Mouse (Mus musculus) forebrain, embryonic 11.5 days (tissue): ENCODE data around the gene Jag2. TPM values are rescaled to one million over a fixed set of nuclear protein-coding genes. Genes with fewer than 3 reads are reported as not detected.
A peak's percentile ranks its signal among the peaks of the same experiment; 100 is the strongest.

ENCODE experiments used
- ATAC-seq: fragments of 200-750 bp; cut with Nextera tagmentation; replicated peaks from 2 replicates; pipeline ENCODE4 v1.8.0; 2017; ENCODE audit warnings: moderate TSS enrichment; ENCODE audit not compliant: low FRiP score
- DNase-seq: peaks from one replicate; pipeline ENCODE4 v3.0.0-alpha.2; 2017; ENCODE audit warnings: low spot score
- H3K27ac ChIP-seq: fragments of 300-500 bp; sonication (generic); 2 replicates; pipeline ENCODE4 v1.5.1; 2014; ENCODE audit warnings: low read depth, low read length
- H3K27me3 ChIP-seq: fragments of 300-500 bp; sonication (generic); 2 replicates; pipeline ENCODE4 v1.6.1; 2014; ENCODE audit warnings: mild to moderate bottlenecking, low read length, mixed read lengths; ENCODE audit not compliant: control insufficient read depth, insufficient read depth
- H3K36me3 ChIP-seq: fragments of 300-500 bp; sonication (generic); 2 replicates; pipeline ENCODE4 v1.6.1; 2014; ENCODE audit warnings: mild to moderate bottlenecking, low read length, moderate library complexity, mixed read lengths; ENCODE audit not compliant: control insufficient read depth, insufficient read depth
- H3K4me1 ChIP-seq: fragments of 300-500 bp; sonication (generic); replicated peaks from 2 replicates; pipeline ENCODE4 v1.6.1; 2014; ENCODE audit warnings: low read length, mixed read lengths; ENCODE audit not compliant: control insufficient read depth, insufficient read depth
- H3K4me2 ChIP-seq: fragments of 300-500 bp; sonication (generic); 2 replicates; pipeline ENCODE4 v1.6.1; 2014; ENCODE audit warnings: low read depth, mild to moderate bottlenecking, low read length, moderate library complexity, mixed read lengths; ENCODE audit not compliant: severe bottlenecking
- H3K4me3 ChIP-seq: fragments of 300-500 bp; sonication (generic); 2 replicates; pipeline ENCODE4 v1.5.1; 2014; ENCODE audit warnings: low read depth, low read length
- H3K9ac ChIP-seq: fragments of 300-500 bp; sonication (generic); 2 replicates; pipeline ENCODE4 v1.6.1; 2014; ENCODE audit warnings: low read length
- H3K9me3 ChIP-seq: fragments of 300-500 bp; sonication (generic); 2 replicates; pipeline ENCODE4 v1.6.1; 2016; ENCODE audit warnings: low read length, mixed read lengths; ENCODE audit not compliant: control insufficient read depth
- WGBS: fragments of 180-500 bp; shearing (Covaris S2); extraction: QIAGEN DNeasy Blood & Tissue Kit; methylation state at CpG from one replicate; pipeline ENCODE4 v1.1.7; 2014; 5-methylcytosine and 5-hydroxymethylcytosine counted together
- polyA plus RNA-seq: library from polyadenylated mRNA; unstranded; fragments of >200 nt; fragmentation: Nextera tagmentation; extraction: Ambion mirVana; gene quantifications from 2 replicates; pipeline ENCODE4 v1.2.1, GENCODE M21; 2014

Gene Jag2
- polyA plus RNA-seq, 1 experiment from 2014 or later: 3.2 TPM

- no peak overlapping the region for H3K9ac ChIP-seq
- no peak overlapping the region for H3K4me3 ChIP-seq
- H3K27me3 ChIP-seq: peaks cover 60% of the 10 kb centered on the region
- ATAC-seq (peak; percentile 71), DNase-seq (peak; percentile 93)
- peaks cover 15% of the 10 kb centered on the region for H3K4me1 ChIP-seq
- no peaks in the 10 kb centered on the region for H3K9me3 ChIP-seq
- no peak overlapping the region for H3K27ac ChIP-seq
- H3K36me3 ChIP-seq: no peaks in the 10 kb centered on the region
- 26% methylated on average over 16 of the region's 16 CpGs for WGBS
- no peak overlapping the region for H3K4me2 ChIP-seq
Observed at GRCm38 (mm10) chr12:112875225-112876013, 54.2 kb downstream of the Jag2 start.

- Histone ChIP-seq H3K36me3 (no peaks in the 10 kb centered on the region), H3K27ac (no peak overlapping the region), H3K9ac (peak overlapping the region; percentile 23; the same call in 1 of the 2 replicates), H3K4me2 (peak overlapping the region; percentile 47), H3K4me1 (peaks cover 16% of the 10 kb centered on the region), H3K27me3 (peaks cover 58% of the 10 kb centered on the region), H3K9me3 (no peaks in the 10 kb centered on the region), H3K4me3 (no peak overlapping the region)
- WGBS: 18% methylated on average over 22 of the region's 22 CpGs
- DNase-seq: no peak
- no peak for ATAC-seq
Observed at GRCm38 (mm10) chr12:112874199-112874598, 55.4 kb downstream of the Jag2 start.

GRCm38 (mm10) chr12:112873452-112874190 lies 56.0 kb downstream of the Jag2 start:
- Histone ChIP-seq H3K27me3 (peaks cover 53% of the 10 kb centered on the region), H3K36me3 (no peaks in the 10 kb centered on the region), H3K4me2 (peak overlapping the region; percentile 47), H3K9ac (peak overlapping the region; percentile 23; the same call in 1 of the 2 replicates), H3K27ac (no peak overlapping the region), H3K4me3 (no peak overlapping the region), H3K9me3 (no peaks in the 10 kb centered on the region), H3K4me1 (peaks cover 16% of the 10 kb centered on the region)
- WGBS: 21% methylated on average over 18 of the region's 18 CpGs
- ATAC-seq (0 out of 2 replicates have a peak, but pooled peaks have one; percentile 25), DNase-seq (peak; percentile 81)

GRCm38 (mm10) chr12:112872991-112873390 lies 56.6 kb downstream of the Jag2 start:
- no peak for ATAC-seq
- no peaks in the 10 kb centered on the region for H3K9me3 ChIP-seq
- peaks cover 47% of the 10 kb centered on the region for H3K27me3 ChIP-seq
- no peaks in the 10 kb centered on the region for H3K36me3 ChIP-seq
- no peak overlapping the region for H3K9ac ChIP-seq
- DNase-seq: no peak
- no peak overlapping the region for H3K4me2 ChIP-seq
- no peak overlapping the region for H3K27ac ChIP-seq
- H3K4me1 ChIP-seq: peaks cover 16% of the 10 kb centered on the region
- WGBS: 85% methylated on average over 10 of the region's 10 CpGs
- H3K4me3 ChIP-seq: no peak overlapping the region

DNA sequence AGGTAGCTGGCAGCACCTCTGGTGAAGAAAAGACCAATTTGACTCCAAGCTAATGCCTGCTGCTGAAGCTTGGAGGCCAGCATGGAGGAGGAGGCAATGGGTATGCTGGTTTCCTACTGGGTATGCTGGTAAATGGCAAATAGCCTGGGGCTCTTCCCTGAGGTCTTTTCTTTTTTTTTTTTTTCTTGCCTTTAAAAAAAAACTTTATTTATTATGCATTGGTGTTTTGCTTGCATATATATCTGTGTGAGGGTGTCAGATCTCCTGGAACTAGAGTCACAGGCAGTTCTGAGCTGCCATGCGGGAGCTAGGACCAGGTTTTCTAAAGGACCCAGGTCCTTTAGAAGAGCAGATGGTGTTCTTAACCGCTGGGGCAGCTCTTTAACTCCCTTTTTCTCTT lies 58.3 kb downstream of the Jag2 start:
- Histone ChIP-seq H3K4me1 (peaks cover 8% of the 10 kb centered on the region), H3K27ac (no peak overlapping the region), H3K9me3 (no peaks in the 10 kb centered on the region), H3K4me2 (no peak overlapping the region), H3K4me3 (no peak overlapping the region), H3K27me3 (peaks cover 30% of the 10 kb centered on the region), H3K36me3 (no peaks in the 10 kb centered on the region), H3K9ac (no peak overlapping the region)
- 92% methylated on average over 2 of the region's 2 CpGs for WGBS
- no peak for ATAC-seq
- no peak for DNase-seq

DNA sequence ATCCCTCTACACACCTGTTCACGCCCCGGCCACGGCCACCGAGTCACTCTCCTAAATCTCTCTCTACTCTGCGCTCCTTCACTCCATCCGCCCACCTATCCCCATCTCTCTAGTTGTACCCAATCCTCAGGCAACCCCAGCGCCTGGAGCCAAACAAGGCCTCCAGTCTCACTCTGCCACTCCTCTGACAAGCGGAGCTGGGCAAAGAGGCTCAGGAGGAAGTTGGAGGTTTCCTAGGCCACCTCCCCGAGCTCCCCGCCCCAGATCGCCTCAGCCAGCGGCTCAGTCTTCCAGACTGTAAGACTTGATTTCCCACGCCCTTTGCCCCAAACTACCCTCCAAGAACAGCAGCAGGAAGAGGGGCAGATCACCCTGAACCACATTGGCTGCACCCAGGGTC lies 58.8 kb downstream of the Jag2 start:
- H3K27me3 ChIP-seq: peaks cover 25% of the 10 kb centered on the region
- H3K4me2 ChIP-seq: no peak overlapping the region
- H3K4me1 ChIP-seq: peaks cover 6% of the 10 kb centered on the region; the same call in 1 of the 2 replicates
- 62% methylated on average over 13 of the region's 13 CpGs for WGBS
- H3K9ac ChIP-seq: no peak overlapping the region
- DNase-seq (no peak), ATAC-seq (no peak)
- H3K36me3 ChIP-seq: no peaks in the 10 kb centered on the region
- no peaks in the 10 kb centered on the region for H3K9me3 ChIP-seq
- H3K4me3 ChIP-seq: no peak overlapping the region
- H3K27ac ChIP-seq: no peak overlapping the region

DNA sequence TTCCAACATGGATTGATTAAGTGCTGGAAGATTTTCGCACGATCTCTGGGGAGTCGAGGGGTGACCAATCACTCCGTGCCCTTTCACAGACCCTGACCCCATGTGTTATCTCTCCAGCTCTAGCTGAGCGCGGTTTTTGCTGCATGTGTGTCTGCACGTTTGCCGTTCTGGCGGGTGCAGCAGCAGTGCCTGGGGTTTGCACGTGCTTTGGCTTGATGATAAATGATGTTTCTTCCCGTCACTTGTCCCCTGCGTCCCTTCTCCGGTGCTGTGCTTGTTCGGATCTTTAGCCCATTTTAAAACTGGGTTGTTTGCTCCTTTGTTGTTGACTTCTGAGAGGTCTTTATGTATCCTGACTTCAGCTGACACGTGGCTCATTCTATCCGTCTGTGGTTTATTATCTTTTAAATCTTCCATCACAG lies 59.8 kb downstream of the Jag2 start:
- Histone ChIP-seq H3K4me3 (no peak overlapping the region), H3K9ac (no peak overlapping the region), H3K27me3 (peaks cover 16% of the 10 kb centered on the region), H3K36me3 (no peaks in the 10 kb centered on the region), H3K27ac (no peak overlapping the region), H3K4me2 (no peak overlapping the region), H3K9me3 (no peaks in the 10 kb centered on the region), H3K4me1 (peaks cover 6% of the 10 kb centered on the region; the same call in 1 of the 2 replicates)
- DNase-seq (no peak), ATAC-seq (no peak)
- 40% methylated on average over 16 of the region's 16 CpGs for WGBS

- H3K36me3 ChIP-seq: no peaks in the 10 kb centered on the region
- H3K9me3 ChIP-seq: no peaks in the 10 kb centered on the region
- no peak within 1 kb of the TSS for H3K9ac ChIP-seq
- DNase-seq (no peak), ATAC-seq (no peak)
- 65% methylated on average over 13 of the region's 13 CpGs for WGBS
- no peak within 1 kb of the TSS for H3K27ac ChIP-seq
- no peak within 1 kb of the TSS for H3K4me3 ChIP-seq
- H3K4me1 ChIP-seq: 0 out of 2 replicates have a peak, but pooled peaks cover 2% of the 10 kb centered on the region
- peaks cover 3% of the 10 kb centered on the region for H3K27me3 ChIP-seq
- no peak within 1 kb of the TSS for H3K4me2 ChIP-seq
Observed at GRCm38 (mm10) chr12:112868178-112869087, 61.1 kb downstream of the Jag2 start, which contains the start of gene Gpr132. TSS of gene Gpr132 (minus strand) at chr12:112868228.
